Mouse (Mus musculus) testis, postnatal 14 days (tissue): Measurements from ENCODE around the gene Sry.

Experiments
- DNase-seq: peaks from one replicate; pipeline ENCODE4 v3.0.0; 2021; ENCODE audit warnings: low spot score

Gene Sry

DNA sequence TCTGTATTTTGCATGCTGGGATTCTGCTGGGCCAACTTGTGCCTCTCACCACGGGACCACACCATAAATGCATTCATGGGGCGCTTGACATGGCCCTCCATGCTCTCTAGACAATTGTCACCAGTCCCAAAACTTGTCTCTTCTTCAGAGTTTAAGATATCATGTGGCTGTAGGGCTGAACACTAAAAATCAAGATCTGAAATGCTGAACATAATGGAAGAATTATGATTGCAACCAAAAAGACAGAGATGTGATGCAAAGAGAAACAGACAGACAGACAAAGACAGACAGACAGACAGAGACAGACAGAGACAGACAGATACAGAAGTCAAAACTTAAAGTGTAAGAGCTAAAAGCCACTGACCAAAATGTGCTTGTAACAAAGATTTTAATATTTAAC is at the start of gene Sry:
Gene Sry, minus strand, starts transcription at position 101 of the 400 bp plus-strand sequence.
- DNase-seq = no peak
